Mouse (Mus musculus) activated CD4-positive, CD25-positive, alpha-beta regulatory T cell, adult 4 months (primary cell): ENCODE results near the gene Gm5148. TPM values are rescaled to one million over a fixed set of nuclear protein-coding genes. Genes with fewer than 3 reads are reported as not detected.

ENCODE experiments used
- ATAC-seq: one replicate; pipeline ENCODE4 v1.8.0; 2017
- polyA plus RNA-seq, 2 experiments: library from polyadenylated mRNA; unstranded; fragments of 100-300 nt; shearing (Covaris generic); gene quantifications; one replicate each; pipeline ENCODE4 v1.2.1; 2017

Gm5148 gene
- polyA plus RNA-seq, 2 experiments from 2014 or later = 1.5 to 1.6 TPM

DNA sequence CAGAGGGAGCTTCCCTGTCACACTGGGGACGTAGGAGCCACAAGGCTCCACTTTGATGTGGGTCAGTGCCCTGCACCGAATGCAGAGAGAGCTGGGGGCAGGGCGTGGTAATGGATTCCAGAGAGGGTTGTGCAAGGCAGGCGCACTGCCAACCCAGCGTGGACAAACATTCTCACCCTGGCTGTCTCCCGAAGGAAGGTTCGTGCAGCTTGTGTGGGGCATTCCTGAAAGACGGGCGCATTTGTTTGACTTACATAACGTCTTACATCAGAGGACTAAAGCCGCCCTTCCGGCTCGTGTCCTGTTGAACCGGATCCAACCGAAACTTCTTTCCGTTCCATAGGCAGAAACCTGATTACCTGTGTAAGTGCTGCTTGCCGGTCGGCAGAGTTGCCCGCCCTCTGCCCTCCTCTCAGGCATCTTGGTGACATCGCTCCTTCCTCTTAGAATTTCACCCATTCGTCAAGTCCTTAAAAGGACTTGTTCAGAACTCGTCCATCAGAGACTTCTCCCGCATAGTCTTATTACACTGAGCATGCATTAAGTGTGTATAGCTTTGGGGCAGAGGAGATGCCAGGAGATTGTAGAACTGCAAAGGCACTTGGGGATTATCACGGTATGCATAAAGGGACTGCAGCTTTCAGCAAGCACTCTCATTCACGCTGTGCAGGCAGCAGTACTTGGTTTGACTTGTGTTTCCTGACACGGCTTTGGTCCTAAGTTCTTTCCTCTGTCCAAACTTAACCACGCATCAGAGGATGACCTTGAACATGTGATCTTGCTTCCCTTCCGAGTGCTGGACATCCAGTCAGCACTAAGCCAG, 36.9 kb downstream of the Gm5148 start:
- ATAC-seq = peak; percentile 86

DNA sequence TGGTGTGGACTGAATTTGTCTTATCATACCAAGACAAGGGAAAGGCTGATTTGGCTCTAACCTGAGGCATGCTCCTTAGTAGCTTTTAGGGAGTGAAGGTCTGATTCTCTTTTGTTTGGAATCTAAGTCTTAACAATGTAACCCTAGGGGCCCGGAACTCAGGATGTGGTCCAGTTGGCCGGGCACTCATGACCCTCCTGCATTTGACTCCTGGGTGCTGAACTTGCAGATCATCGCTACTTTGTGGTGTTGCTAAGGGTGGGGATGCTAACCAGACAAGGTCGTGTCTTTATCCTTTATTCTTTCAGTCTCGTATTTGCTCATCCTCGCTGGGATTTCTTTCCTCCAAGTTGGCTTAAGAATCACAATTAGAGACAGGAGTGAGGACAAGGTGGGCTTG, 37.5 kb downstream of the Gm5148 start:
- peak; percentile 8 for ATAC-seq

DNA sequence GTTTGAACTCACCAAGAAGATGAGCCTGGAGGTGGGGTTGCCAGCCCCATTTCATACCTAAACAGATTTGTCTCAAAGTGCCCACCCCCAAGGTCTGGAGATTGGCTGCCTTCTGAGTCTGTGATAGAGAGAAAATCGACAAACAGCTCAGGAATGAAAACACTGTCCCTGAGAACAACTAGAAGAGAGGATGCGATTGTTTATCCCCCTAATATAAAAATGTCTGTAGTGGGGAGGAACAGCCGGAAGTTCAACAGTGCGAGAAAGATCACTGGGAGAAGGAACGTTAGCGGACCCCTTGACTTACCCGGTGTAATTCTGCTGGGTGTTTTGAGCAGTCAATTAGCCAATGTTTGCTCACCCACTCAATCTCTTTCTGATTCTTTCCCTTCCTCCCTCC, 38.1 kb downstream of the Gm5148 start:
- no peak for ATAC-seq

DNA sequence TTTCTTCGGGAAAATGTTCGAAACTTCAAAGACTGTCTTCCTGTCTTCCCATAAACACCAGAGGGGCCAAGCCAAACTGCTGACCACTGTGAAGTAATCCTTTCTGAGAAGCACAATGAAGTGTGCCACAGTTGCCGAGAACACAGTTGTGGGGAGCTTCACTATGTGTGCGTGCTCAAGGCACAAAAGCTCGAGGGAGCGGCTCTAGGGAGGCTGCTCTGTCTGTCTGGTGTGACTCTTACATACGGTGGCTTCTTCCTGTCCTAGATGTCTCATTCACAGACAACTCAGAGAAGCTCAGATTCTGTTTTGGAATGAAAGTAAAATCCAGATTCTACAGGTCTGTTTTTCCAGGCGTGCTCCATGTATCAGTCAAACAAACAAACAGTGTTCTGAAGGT, 48.0 kb downstream of the Gm5148 start:
- ATAC-seq = no peak

DNA sequence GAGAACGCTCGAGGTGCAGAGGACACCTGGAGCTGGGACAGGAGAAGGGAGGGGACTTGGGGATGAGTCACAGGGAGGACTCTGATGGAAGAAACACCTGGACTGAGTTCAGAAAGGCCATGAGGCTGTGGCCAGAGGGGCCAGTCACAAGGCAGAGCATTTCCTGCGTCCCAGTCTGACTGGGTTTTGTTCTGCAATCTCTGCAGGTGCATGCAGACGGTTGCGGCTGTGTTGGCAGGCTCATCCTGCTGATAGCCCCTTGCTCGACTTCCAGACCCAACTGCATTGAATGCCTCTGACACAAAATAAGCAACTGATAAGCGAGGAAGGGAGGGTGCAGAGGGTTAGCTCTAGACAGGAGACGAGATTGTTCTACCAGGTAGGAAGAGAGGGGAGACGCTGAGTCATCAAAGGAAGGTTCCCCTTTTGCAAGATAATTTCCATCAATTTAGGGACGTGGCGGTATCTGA, 49.2 kb downstream of the Gm5148 start:
- ATAC-seq = peak; percentile 37

DNA sequence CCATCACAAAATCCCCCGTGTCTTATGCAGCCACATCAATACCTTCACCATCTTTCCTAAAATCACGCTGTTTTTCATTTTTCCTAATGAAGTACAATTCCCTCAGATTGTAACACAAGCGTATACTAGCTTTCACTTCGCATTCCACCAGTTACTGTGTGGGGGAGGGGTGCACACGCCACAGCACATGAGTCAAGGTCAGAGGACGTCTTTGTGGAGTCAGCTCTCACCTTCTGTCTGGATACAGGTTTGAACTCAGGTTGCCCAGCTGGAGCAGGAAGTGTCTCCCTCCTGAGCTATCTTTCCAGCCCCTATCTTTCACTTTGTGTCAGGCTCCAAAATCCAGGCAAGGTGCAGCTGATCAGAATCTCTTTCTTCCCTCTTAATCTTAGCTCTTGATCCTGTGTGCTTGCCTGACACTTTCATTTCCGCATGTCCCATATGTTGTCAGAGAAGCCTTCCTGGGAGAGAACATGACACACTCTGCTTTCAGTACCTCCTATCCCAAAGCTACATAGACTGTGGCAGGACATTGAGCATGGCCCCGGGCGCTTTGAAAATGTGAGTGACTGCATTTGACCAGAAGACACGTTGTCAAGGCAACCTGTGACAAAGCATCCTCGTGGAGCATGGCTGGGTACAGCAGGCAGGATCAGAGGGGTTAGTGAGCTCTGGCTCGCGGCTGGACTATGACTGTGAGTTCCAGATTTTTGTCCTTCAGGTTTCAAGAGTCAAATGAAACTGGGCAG, 50.6 kb downstream of the Gm5148 start:
- no peak for ATAC-seq

DNA sequence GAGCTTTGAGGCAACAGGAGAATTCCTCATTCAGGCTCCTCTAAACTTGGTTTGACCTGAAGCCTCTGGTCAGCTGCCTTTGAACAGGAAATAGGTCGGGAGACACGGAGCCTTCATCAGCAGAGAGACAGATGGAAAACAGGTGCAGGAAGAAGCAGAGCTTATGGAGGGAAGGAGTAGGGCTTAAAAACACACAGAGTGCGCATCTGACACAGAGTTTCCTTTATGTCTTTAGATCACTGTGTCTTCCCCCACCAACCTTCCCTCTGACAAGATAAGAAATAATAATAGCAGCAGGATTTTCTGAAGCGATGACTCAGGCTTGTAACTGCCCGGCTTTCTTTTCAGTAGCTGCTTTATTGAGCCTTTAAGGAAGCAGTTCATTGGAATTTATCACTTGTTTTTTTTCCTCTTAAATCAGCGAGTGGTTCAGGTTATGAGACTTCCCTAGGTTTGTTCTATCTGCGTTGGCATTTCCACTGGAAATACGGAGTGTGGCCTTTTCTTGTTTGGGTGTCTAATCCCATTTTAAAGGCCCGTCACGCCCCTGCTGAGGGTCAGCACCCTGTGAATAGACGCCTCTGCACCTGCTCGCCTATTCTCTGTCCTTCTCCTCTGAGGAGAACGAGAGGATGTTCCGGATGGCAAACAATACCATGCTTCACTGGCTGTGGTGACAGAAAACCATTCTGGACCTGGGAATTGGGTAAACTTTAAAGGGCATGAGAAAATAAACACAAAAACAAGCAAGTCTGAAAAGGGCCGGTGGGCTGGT, 51.8 kb downstream of the Gm5148 start:
- ATAC-seq = peak; percentile 53

DNA sequence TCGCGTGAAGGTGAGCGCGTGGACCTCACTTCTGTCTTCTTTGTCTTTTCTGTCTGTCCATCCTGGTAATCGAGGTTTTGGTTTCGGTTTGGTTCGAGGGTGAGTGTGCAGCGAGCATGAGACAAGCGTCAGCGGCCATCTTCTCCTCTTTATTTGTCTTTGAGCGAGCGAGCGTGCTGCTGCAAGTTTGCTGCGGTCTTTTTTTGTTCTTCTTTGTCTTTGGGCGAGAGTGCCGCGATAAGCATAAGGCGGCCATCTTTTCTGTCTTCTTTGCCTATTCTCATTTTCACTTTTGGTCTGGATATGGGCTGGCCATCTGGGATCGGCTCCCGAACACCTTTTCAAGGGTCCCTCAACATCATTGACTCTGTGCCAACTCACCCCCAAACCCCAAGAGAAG, 55.2 kb downstream of the Gm5148 start:
- ATAC-seq = no peak

DNA sequence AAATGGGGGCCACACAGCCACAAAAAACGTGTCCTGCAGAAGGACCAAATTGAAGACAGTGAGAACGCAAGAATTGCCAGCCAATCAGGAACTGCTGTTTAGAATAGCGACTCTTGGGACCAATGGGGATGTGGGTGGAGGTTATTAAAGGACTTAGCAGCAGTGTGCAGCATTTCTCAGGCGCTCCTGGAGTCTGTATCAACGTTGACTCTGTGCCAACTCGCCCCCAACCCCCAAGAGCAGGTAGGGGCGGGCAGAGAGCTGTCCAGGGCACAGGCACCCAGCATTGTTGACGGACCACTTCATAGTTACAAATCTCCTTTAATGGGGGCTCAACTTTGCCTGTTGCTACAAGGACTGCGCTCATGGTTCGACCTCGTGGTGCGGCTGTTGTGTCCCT, 55.6 kb downstream of the Gm5148 start:
- no peak for ATAC-seq

DNA sequence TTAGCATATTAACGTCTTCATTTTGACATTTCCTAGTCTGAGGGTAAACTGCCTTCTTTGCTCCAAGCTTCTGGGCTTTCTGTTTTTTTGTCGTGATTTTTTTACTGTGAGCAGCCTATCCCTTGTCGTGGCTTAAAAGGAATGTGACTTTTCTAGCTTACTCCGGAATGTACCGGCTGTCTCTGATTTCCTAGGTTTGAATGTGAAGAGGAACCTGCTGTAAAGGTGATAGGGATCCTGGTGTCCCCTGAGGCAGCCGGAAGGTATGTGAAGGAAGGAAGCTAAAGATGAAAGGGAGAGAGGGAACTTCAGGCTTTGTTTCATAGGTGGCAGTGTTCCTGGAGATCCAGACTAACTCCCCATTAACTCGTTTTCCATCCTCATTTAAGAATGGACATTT, 56.6 kb downstream of the Gm5148 start:
- no peak for ATAC-seq

DNA sequence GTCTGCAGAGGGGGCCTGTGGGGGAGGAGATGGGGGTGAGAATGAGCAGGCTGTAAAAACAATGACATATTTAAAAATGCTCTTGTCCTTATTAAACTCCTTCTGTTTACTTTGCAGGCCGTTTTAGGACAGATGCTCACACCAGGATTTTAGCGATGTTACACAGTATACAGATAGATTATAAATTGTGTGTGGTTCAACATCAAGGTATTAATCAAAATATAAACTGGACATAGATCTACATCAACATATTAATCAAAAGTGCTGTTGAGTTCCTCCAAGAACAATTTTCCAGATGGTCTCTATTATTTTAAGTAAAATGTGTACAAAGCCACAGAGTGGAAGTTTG, 57.2 kb downstream of the Gm5148 start:
- ATAC-seq = no peak

DNA sequence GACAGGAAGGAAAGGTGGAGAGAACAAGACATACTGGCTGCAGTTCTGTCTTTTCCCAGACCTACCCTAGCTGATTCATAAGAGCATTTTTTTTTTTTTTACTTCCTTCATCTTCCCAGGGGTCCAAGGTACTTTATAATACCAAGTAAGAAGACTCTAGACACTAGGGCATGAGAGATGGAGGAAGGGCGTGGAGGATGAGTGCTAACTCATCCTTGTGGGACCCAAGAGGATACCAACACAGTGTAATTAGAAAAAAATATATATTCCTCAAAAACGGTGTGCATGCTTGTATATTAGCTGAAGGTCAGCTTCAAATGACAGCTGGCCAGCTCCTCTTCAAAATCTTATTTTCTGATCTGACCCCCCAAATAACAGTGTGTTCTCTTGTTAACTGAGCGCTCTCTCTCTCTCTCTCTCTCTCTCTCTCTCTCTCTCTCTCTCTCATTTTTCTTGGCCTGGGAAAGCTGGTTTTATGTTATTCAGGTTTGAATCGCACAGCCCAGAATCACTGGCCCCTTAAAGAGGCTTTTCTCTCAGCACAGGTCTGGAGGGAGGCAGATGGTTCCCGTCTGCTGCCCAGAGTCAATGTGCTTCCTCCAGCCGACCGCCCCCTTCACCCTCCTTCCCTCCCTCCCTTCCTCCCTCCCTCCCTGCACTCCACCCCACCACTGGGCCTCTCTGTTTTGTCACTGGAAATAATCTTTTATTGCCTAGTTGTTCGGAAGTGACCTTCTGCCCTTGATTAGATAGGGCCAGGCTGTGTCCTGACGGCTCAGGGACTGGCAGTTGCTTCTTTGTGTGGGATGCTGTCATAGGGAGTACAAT, 57.8 kb downstream of the Gm5148 start:
- ATAC-seq = no peak

Other genes starting within 250 kb of the Gm5148 start
- gene Spry1, start 84.5 kb downstream of the Gm5148 start, polyA plus RNA-seq = 10 to 100 TPM; 10.2 to 10.3 TPM